ENCODE assay signal across 8 mouse cellular contexts in the genomic region with DNA sequence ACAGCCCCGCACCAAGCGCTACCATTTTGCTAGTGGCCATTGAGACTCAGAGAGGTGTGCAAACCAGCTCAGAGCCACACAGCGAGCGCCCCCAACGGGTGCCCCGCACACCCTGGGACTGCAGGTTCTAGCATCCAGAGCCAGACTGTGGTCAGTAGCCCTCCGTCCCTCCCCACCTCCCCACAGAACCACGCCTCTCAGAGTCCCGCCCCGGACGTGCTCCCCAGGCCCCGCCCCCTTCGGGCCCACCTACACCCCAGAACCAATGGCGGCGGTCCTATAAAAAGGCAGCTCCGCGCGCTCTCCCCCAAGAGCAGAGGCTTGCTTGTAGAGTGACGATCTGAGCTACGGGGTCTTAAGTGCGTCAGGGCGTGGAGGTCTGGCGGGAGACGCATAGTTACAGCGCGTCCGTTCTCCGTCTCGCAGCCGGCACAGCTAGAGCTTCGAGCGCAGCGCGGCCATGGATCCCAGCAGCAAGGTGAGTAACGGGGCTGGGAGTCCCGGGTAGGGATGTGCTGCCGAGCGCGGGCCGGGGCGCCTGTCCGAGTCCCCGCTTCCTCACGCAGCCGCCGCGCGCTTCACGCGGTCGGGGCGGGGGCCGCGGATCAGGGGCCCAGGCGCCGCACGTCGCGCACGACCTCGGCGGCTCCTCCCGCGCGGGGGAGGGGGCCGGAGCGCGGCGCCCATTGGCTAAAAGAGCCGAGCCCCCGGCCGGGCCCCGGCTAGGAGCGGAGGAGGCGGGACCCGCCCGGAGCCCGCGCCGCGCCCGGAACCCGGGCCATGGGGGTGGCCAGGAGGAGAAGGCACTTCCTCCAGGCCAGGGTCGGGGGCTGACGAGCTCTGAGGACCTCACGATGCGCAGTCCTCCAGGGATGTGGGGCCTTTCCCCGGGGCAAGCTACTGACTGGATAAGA. TPM values are rescaled to one million over a fixed set of nuclear protein-coding genes. Genes with fewer than 3 reads are reported as not detected.
DNase-seq lines count a peak whose midpoint lies in the region; ATAC-seq and TF ChIP-seq lines count a peak whose summit lies in the region.

Slc2a1 (plus strand) TSS at position 217 of the 914 bp plus-strand sequence.

- peak within 1 kb of the TSS; percentile 57 for H3K4me2 ChIP-seq in hindbrain, embryonic 11.5 days (replicated peaks; ENCODE audit: low read depth, low read length)

- peak; percentile 82 to 95 for TF ChIP-seq POLR2A in MEL (IDR thresholded peaks at IDR 0.05; ENCODE audit: control insufficient read depth in 1 of 2, insufficient read depth in 1 of 2, low read depth in 1 of 2, low read length in 2 of 2, poor library complexity in 1 of 2)

- H3K9ac ChIP-seq in MEL (ENCODE audit: control insufficient read depth, low read depth, low read length, poor library complexity, severe bottlenecking), result peak within 1 kb of the TSS; percentile 73
- H3K9ac ChIP-seq in hindbrain, embryonic 11.5 days (ENCODE audit: low read depth, low read length), result peak within 1 kb of the TSS; percentile 80

- H3K4me1 ChIP-seq in MEL (ENCODE audit: control insufficient read depth in 1 of 2, insufficient read depth in 2 of 2, low read length in 2 of 2), result peaks cover 8 to 19% of the 10 kb centered on the region in 2 experiments
- peaks cover 19% of the 10 kb centered on the region for H3K4me1 ChIP-seq in hindbrain, embryonic 11.5 days (replicated peaks; ENCODE audit: control insufficient read depth, insufficient read depth, low read length)

- under 1% methylated on average over 77 of the region's 88 CpGs for WGBS in hindbrain, embryonic 11.5 days

- H3K4me3 ChIP-seq in MEL (ENCODE audit: control insufficient read depth in 1 of 2, insufficient read depth in 1 of 2, low read depth in 2 of 2, low read length in 2 of 2), result peak within 1 kb of the TSS; percentile 74 to 98
- H3K4me3 ChIP-seq in hindbrain, embryonic 11.5 days (ENCODE audit: low read depth, low read length), result peak within 1 kb of the TSS; percentile 69

- TF ChIP-seq RAD21 in MEL (IDR thresholded peaks at IDR 0.05; ENCODE audit: low read depth, low read length), result peak; percentile 31

- DNase-seq in MEL (ENCODE audit: low read depth, low spot score), result peak; percentile 98
- peak; percentile 92 to 94 for DNase-seq in cerebellum, adult 18-20 months
- peak; percentile 81 to 90 for DNase-seq in frontal cortex, adult 2 months (ENCODE audit: extremely low spot score in 1 of 2, low spot score in 1 of 2)
- peak; percentile 96 for DNase-seq in hindbrain, embryonic 11.5 days (ENCODE audit: low spot score)
- peak; percentile 85 to 91 for DNase-seq in layer of hippocampus, postnatal 10 days (ENCODE audit: low spot score in 2 of 2)
- DNase-seq in lung, postnatal 10 days, result peak; percentile 92
- DNase-seq in ovary, postnatal 36 days (ENCODE audit: low spot score), result peak; percentile 92
- DNase-seq in thymus, postnatal 25 days, result peak; percentile 90

- H3K79me2 ChIP-seq in MEL (ENCODE audit: control insufficient read depth, insufficient read depth, low read length, poor library complexity), result peaks cover 13% of the 10 kb centered on the region

- H3K27ac ChIP-seq in MEL (ENCODE audit: control insufficient read depth, low read depth, low read length), result peak within 1 kb of the TSS; percentile 59
- peak within 1 kb of the TSS; percentile 93 for H3K27ac ChIP-seq in hindbrain, embryonic 11.5 days (ENCODE audit: low read depth, low read length)

- peaks cover 0 to 11% of the 10 kb centered on the region in 2 experiments; a peak in 3 of 4 replicates for H3K36me3 ChIP-seq in MEL (ENCODE audit: control insufficient read depth in 1 of 2, insufficient read depth in 2 of 2, low read length in 2 of 2)
- H3K36me3 ChIP-seq in hindbrain, embryonic 11.5 days (ENCODE audit: control insufficient read depth, insufficient read depth, low read length), result no peaks in the 10 kb centered on the region

- no peaks in the 10 kb centered on the region for H3K9me3 ChIP-seq in MEL (replicated peaks; ENCODE audit: insufficient read depth, low read length)
- no peaks in the 10 kb centered on the region for H3K9me3 ChIP-seq in hindbrain, embryonic 11.5 days (ENCODE audit: control insufficient read depth, low read length)

- H3K27me3 ChIP-seq in MEL (ENCODE audit: control insufficient read depth in 1 of 2, insufficient read depth in 2 of 2, low read length in 2 of 2), result no peaks in the 10 kb centered on the region
- no peaks in the 10 kb centered on the region for H3K27me3 ChIP-seq in hindbrain, embryonic 11.5 days (ENCODE audit: control insufficient read depth, insufficient read depth, low read length)

- 0 out of 4 replicates have a peak, but pooled peaks of 1 of the 2 experiments have one; percentile 17 for TF ChIP-seq EP300 in MEL (IDR thresholded peaks at IDR 0.05; ENCODE audit: low read depth in 1 of 2, low read length in 2 of 2)

- ATAC-seq in hindbrain, embryonic 11.5 days (ENCODE audit: low FRiP score), result peak; percentile 96

- TF ChIP-seq CTCF in MEL (IDR thresholded peaks at IDR 0.05 in 2 of 3, conservative IDR thresholded peaks at IDR 0.05 in 1 of 3; ENCODE audit: control insufficient read depth in 1 of 3, insufficient read depth in 1 of 3, low read depth in 2 of 3, low read length in 3 of 3, poor library complexity in 1 of 3, severe bottlenecking in 1 of 3), result peak in 2 of 3 experiments; percentile 30 to 40; a peak in 4 of 6 replicates

TF ChIP-seq in MEL, 35 proteins besides CTCF, POLR2A, EP300 and RAD21 (continues in another document):
- TF ChIP-seq USF2 (IDR thresholded peaks at IDR 0.05; ENCODE audit: borderline replicate concordance in 1 of 2, insufficient read depth in 1 of 2, low read depth in 1 of 2, low read length in 2 of 2) (no peak), POLR2AphosphoS2 (IDR thresholded peaks at IDR 0.05; ENCODE audit: low read length) (peak; percentile 87; the same call in 1 of the 2 replicates), HCFC1 (IDR thresholded peaks at IDR 0.05; ENCODE audit: low read depth, low read length) (peak; percentile 64; the same call in 1 of the 2 replicates), UBTF (IDR thresholded peaks at IDR 0.05; ENCODE audit: borderline replicate concordance, insufficient read depth, low read depth, low read length) (peak; percentile 64; the same call in 1 of the 2 replicates), GABPA (IDR thresholded peaks at IDR 0.05; ENCODE audit: low read depth, low read length) (no peak), TAL1 (IDR thresholded peaks at IDR 0.05; ENCODE audit: low read length) (no peak), SMC3 (IDR thresholded peaks at IDR 0.05; ENCODE audit: low read depth, low read length) (no peak; the same call in 1 of the 2 replicates), POLR2AphosphoS5 (IDR thresholded peaks at IDR 0.05; ENCODE audit: borderline replicate concordance, low read depth, low read length) (no peak), BHLHE40 (IDR thresholded peaks at IDR 0.05; ENCODE audit: borderline replicate concordance, low read depth, low read length) (no peak), USF1 (IDR thresholded peaks at IDR 0.05; ENCODE audit: low read depth, low read length) (no peak), ELF1 (IDR thresholded peaks at IDR 0.05; ENCODE audit: low read depth, low read length) (peak; percentile 21; the same call in 1 of the 2 replicates), MXI1 (IDR thresholded peaks at IDR 0.05; ENCODE audit: low read depth, low read length) (peak; percentile 76), MYC (IDR thresholded peaks at IDR 0.05; ENCODE audit: low read depth, low read length) (0 out of 2 replicates have a peak, but pooled peaks have one; percentile 15), ETS1 (IDR thresholded peaks at IDR 0.05; ENCODE audit: low read depth, low read length) (peak; percentile 34; the same call in 1 of the 2 replicates), TCF12 (IDR thresholded peaks at IDR 0.05; ENCODE audit: low read depth, low read length) (peak; percentile 75), RCOR1 (IDR thresholded peaks at IDR 0.05; ENCODE audit: low read depth, low read length) (no peak), NELFE (IDR thresholded peaks at IDR 0.05; ENCODE audit: low read depth, low read length) (peak; percentile 95), TBP (IDR thresholded peaks at IDR 0.05; ENCODE audit: low read depth, low read length) (peak; percentile 97), MAZ (IDR thresholded peaks at IDR 0.05; ENCODE audit: low read depth, low read length) (0 out of 2 replicates have a peak, but pooled peaks have one; percentile 50), ZKSCAN1 (IDR thresholded peaks at IDR 0.05; ENCODE audit: low read depth, low read length) (no peak), NRF1 (IDR thresholded peaks at IDR 0.05; ENCODE audit: insufficient read depth, low read depth, low read length, poor library complexity, severe bottlenecking) (0 out of 2 replicates have a peak, but pooled peaks have one; percentile 21), ZMIZ1 (IDR thresholded peaks at IDR 0.05; ENCODE audit: low read depth, low read length) (peak; percentile 97), JUND (IDR thresholded peaks at IDR 0.05; ENCODE audit: low read depth, low read length) (no peak), E2F4 (IDR thresholded peaks at IDR 0.05; ENCODE audit: borderline replicate concordance, low read depth, low read length) (no peak), MAFK (IDR thresholded peaks at IDR 0.05; ENCODE audit: borderline replicate concordance, low read depth, low read length) (no peak), MAX (IDR thresholded peaks at IDR 0.05; ENCODE audit: low read length) (no peak), MEF2A (IDR thresholded peaks at IDR 0.05; ENCODE audit: extremely low read depth, insufficient replicate concordance, low read depth, low read length, poor library complexity, severe bottlenecking) (no peak), SIN3A (IDR thresholded peaks at IDR 0.05; ENCODE audit: low read length) (peak; percentile 77), KAT2A (conservative IDR thresholded peaks at IDR 0.05; ENCODE audit: low read depth, low read length) (no peak), MYB (IDR thresholded peaks at IDR 0.05; ENCODE audit: low read depth, low read length) (no peak), ZNF384 (IDR thresholded peaks at IDR 0.05; ENCODE audit: low read depth, low read length) (no peak), CHD1 (IDR thresholded peaks at IDR 0.05; ENCODE audit: low read depth, low read length) (0 out of 2 replicates have a peak, but pooled peaks have one; percentile 65), ZC3H11A (IDR thresholded peaks at IDR 0.05; ENCODE audit: low read depth, low read length) (peak; percentile 35; the same call in 1 of the 2 replicates)

RNA-seq across cellular contexts. Expression of gene Slc2a1, which starts in this region (rescaled TPM):
- 15.9 and 47.3 TPM in 2 replicates for total RNA-seq in MEL (2012; rRNA removed)
- 10 to 100 TPM in 1 of 2 experiments, not detected in 1; 99.5 TPM for polyA plus RNA-seq in MEL (2012; ENCODE audit: insufficient read depth in 1 of 2, insufficient read length in 2 of 2, low read depth in 1 of 2, low replicate concordance in 2 of 2, missing spikeins in 1 of 2)
- polyA plus RNA-seq in frontal cortex, adult 2 months (2012; rRNA removed), result 98.9 and 106 TPM in 2 replicates
- polyA plus RNA-seq in hindbrain, embryonic 11.5 days (2014; fragmentation: Nextera tagmentation; extraction: Ambion mirVana), result 134 and 137 TPM in 2 replicates
- total RNA-seq in layer of hippocampus, postnatal 10 days (2021), result 10 to 100 TPM; 53.4 to 60.4 TPM

Comparison
In these comparisons a context has a peak if more than half of its experiments do, and no peak if none do; other contexts are left out.
1. Peak in every context shown above with its lines: DNase-seq, ATAC-seq, H3K4me3 ChIP-seq and H3K27ac ChIP-seq.